Mouse (Mus musculus): ENCODE measurements around the gene Usp16.

Usp16 gene

GRCm38 (mm10) chr16:87454419-87455179 is at the start of gene Usp16:
Usp16 (plus strand) TSS chr16:87454703.
- peak; percentile 93 for DNase-seq (ENCODE audit: low read depth)

- DNase-seq (ENCODE audit: low read depth), result peak; percentile 53
Observed at GRCm38 (mm10) chr16:87405001-87405400, 49.5 kb upstream of the Usp16 start.

- no peak for DNase-seq (ENCODE audit: low read depth)
Observed at GRCm38 (mm10) chr16:87420662-87421061, 33.8 kb upstream of the Usp16 start.

GRCm38 (mm10) chr16:87427516-87427915 is 27.0 kb upstream of the Usp16 start:
- no peak for DNase-seq (ENCODE audit: low read depth)

- peak; percentile 98 for DNase-seq (ENCODE audit: low read depth)
Observed at GRCm38 (mm10) chr16:87432033-87432814, 22.3 kb upstream of the Usp16 start, which contains the start of gene Ltn1. Ltn1 (minus strand) TSS chr16:87432612.

GRCm38 (mm10) chr16:87434266-87434665 is 20.2 kb upstream of the Usp16 start:
- DNase-seq (ENCODE audit: low read depth), result no peak

- DNase-seq (ENCODE audit: low read depth), result no peak
Observed at GRCm38 (mm10) chr16:87434946-87435345, 19.6 kb upstream of the Usp16 start.

- no peak for DNase-seq (ENCODE audit: low read depth)
Observed at GRCm38 (mm10) chr16:87435411-87436205, 18.9 kb upstream of the Usp16 start.

GRCm38 (mm10) chr16:87437096-87437495 is 17.4 kb upstream of the Usp16 start:
- no peak for DNase-seq (ENCODE audit: low read depth)

GRCm38 (mm10) chr16:87438697-87439096 is 15.8 kb upstream of the Usp16 start:
- DNase-seq (ENCODE audit: low read depth), result no peak

- DNase-seq (ENCODE audit: low read depth), result peak; percentile 94
Observed at GRCm38 (mm10) chr16:87440184-87440686, 14.3 kb upstream of the Usp16 start, which contains the start of gene Rwdd2b. Rwdd2b (minus strand) TSS chr16:87440573.

GRCm38 (mm10) chr16:87441089-87441488 is 13.4 kb upstream of the Usp16 start:
- DNase-seq (ENCODE audit: low read depth), result peak; percentile 16

GRCm38 (mm10) chr16:87442291-87442690 is 12.2 kb upstream of the Usp16 start:
- DNase-seq (ENCODE audit: low read depth), result peak; percentile 12

GRCm38 (mm10) chr16:87443245-87443644 is 11.3 kb upstream of the Usp16 start:
- DNase-seq (ENCODE audit: low read depth), result no peak

GRCm38 (mm10) chr16:87444071-87444470 is 10.4 kb upstream of the Usp16 start:
- no peak for DNase-seq (ENCODE audit: low read depth)

GRCm38 (mm10) chr16:87445110-87445509 is 9.4 kb upstream of the Usp16 start:
- no peak for DNase-seq (ENCODE audit: low read depth)

- no peak for DNase-seq (ENCODE audit: low read depth)
Observed at GRCm38 (mm10) chr16:87445528-87445927, 9.0 kb upstream of the Usp16 start.

- DNase-seq (ENCODE audit: low read depth), result no peak
Observed at GRCm38 (mm10) chr16:87453226-87453625, 1.3 kb upstream of the Usp16 start.

- DNase-seq (ENCODE audit: low read depth), result peak; percentile 35
Observed at GRCm38 (mm10) chr16:87455180-87455611, 693 bp downstream of the Usp16 start.

- DNase-seq (ENCODE audit: low read depth), result peak; percentile 20
Observed at GRCm38 (mm10) chr16:87458752-87459151, 4.2 kb downstream of the Usp16 start.

GRCm38 (mm10) chr16:87470579-87470978 is 16.1 kb downstream of the Usp16 start:
- no peak for DNase-seq (ENCODE audit: low read depth)

GRCm38 (mm10) chr16:87484367-87484766 is 29.9 kb downstream of the Usp16 start:
- DNase-seq (ENCODE audit: low read depth), result no peak
